Mouse (Mus musculus): Measurements from ENCODE around the gene Supv3l1. TPM values are rescaled to one million over a fixed set of nuclear protein-coding genes. Genes with fewer than 3 reads are reported as not detected.

Supv3l1 gene
- total and polyA plus RNA-seq, 2 experiments from 2014 or later: 15.5 to 26.6 TPM

DNA sequence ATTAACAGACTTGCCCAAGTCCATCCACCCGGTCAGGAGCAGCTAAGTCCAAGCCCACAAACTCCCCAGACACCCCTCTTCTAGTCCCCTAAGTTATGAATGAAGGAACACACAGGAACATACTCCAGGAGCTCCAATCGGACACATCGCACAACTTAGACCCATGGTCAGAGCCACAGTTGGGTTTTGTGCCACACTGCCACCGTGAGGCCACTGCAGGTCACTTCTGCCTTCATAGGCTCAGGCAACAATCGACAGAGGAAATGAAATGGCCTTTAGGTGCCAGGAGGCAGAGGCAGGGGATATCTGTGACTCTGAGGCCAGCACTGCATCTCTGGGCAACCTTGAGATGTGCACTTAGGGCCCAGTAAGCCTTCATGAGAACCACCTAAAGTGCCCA lies 38.6 kb downstream of the Supv3l1 start:
- DNase-seq (ENCODE audit: low spot score): peak; percentile 82
- Histone ChIP-seq H3K4me3 (ENCODE audit: low read depth, low read length) (no peak overlapping the region), H3K9ac (replicated peaks; ENCODE audit: low read length, poor library complexity, severe bottlenecking) (0 out of 2 replicates have a peak overlapping the region, but pooled peaks have one; percentile 14), H3K4me1 (ENCODE audit: insufficient read depth, low read length) (no peaks in the 10 kb centered on the region), H3K27ac (ENCODE audit: low read depth, low read length) (no peak overlapping the region), H3K9me3 (ENCODE audit: low read length) (no peaks in the 10 kb centered on the region), H3K27me3 (ENCODE audit: insufficient read depth, low read length) (no peaks in the 10 kb centered on the region; the same call in 1 of the 2 replicates), H3K4me2 (ENCODE audit: low read depth, low read length, poor library complexity, severe bottlenecking) (no peak overlapping the region), H3K36me3 (ENCODE audit: insufficient read depth, low read length) (no peaks in the 10 kb centered on the region)
- peak; percentile 56; the same call in 1 of the 2 replicates for ATAC-seq (ENCODE audit: low FRiP score)
- 7% methylated on average over 5 of the region's 5 CpGs for WGBS
- peak; percentile 94 for TF ChIP-seq CTCF (IDR thresholded peaks at IDR 0.05)

- H3K9me3 ChIP-seq (ENCODE audit: low read length): no peaks in the 10 kb centered on the region
- no peak for DNase-seq (ENCODE audit: low spot score)
- no peak for ATAC-seq (ENCODE audit: low FRiP score)
- WGBS: 39% methylated on average over 14 of the region's 14 CpGs
- no peaks in the 10 kb centered on the region; the same call in 1 of the 2 replicates for H3K27me3 ChIP-seq (ENCODE audit: insufficient read depth, low read length)
- no peak for TF ChIP-seq CTCF (IDR thresholded peaks at IDR 0.05)
- H3K4me3 ChIP-seq (ENCODE audit: low read depth, low read length): 0 out of 2 replicates have a peak overlapping the region, but pooled peaks have one; percentile 9
- no peak overlapping the region for H3K9ac ChIP-seq (replicated peaks; ENCODE audit: low read length, poor library complexity, severe bottlenecking)
- no peaks in the 10 kb centered on the region; the same call in 1 of the 2 replicates for H3K4me1 ChIP-seq (ENCODE audit: insufficient read depth, low read length)
- H3K36me3 ChIP-seq (ENCODE audit: insufficient read depth, low read length): no peaks in the 10 kb centered on the region
- H3K4me2 ChIP-seq (ENCODE audit: low read depth, low read length, poor library complexity, severe bottlenecking): peak overlapping the region; percentile 29; the same call in 1 of the 2 replicates
- H3K27ac ChIP-seq (ENCODE audit: low read depth, low read length): no peak overlapping the region
Measured at GRCm38 (mm10) chr10:62404901-62405300, 44.6 kb downstream of the Supv3l1 start.

- 78% methylated on average over 19 of the region's 19 CpGs for WGBS
- Histone ChIP-seq H3K27me3 (ENCODE audit: insufficient read depth, low read length) (no peaks in the 10 kb centered on the region; the same call in 1 of the 2 replicates), H3K4me1 (ENCODE audit: insufficient read depth, low read length) (no peaks in the 10 kb centered on the region; the same call in 1 of the 2 replicates), H3K36me3 (ENCODE audit: insufficient read depth, low read length) (no peaks in the 10 kb centered on the region), H3K9me3 (ENCODE audit: low read length) (no peaks in the 10 kb centered on the region), H3K27ac (ENCODE audit: low read depth, low read length) (no peak overlapping the region), H3K4me3 (ENCODE audit: low read depth, low read length) (no peak overlapping the region), H3K9ac (replicated peaks; ENCODE audit: low read length, poor library complexity, severe bottlenecking) (no peak overlapping the region), H3K4me2 (ENCODE audit: low read depth, low read length, poor library complexity, severe bottlenecking) (no peak overlapping the region)
- no peak for TF ChIP-seq CTCF (IDR thresholded peaks at IDR 0.05)
- 0 out of 2 replicates have a peak, but pooled peaks have one; percentile 38 for ATAC-seq (ENCODE audit: low FRiP score)
- peak; percentile 24 for DNase-seq (ENCODE audit: low spot score)
Measured at GRCm38 (mm10) chr10:62401641-62402111, 47.9 kb downstream of the Supv3l1 start.

DNA sequence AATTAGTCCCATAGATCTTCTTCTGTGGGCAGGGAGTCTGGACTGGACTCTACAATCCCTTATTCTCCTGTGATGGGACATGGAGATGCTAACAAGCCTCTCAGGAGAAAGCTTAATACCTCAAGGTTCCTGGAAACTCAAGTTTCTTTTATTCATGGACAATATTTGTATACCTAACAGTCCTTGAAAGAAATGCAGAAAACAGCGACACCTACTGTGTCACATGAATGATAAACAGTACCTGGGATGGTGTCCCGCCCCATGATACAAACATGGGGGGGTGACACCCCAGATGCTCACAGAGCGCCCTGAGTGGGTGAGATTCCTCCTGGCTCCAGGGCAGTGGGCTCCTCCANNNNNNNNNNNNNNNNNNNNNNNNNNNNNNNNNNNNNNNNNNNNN lies 66.5 kb downstream of the Supv3l1 start:
- ATAC-seq (ENCODE audit: low FRiP score) (no peak), DNase-seq (ENCODE audit: low spot score) (no peak)
- no peak overlapping the region for H3K4me2 ChIP-seq (ENCODE audit: low read depth, low read length, poor library complexity, severe bottlenecking)
- 82% methylated on average over 3 of the region's 3 CpGs for WGBS
- no peaks in the 10 kb centered on the region for H3K9me3 ChIP-seq (ENCODE audit: low read length)
- H3K4me3 ChIP-seq (ENCODE audit: low read depth, low read length): no peak overlapping the region
- H3K27ac ChIP-seq (ENCODE audit: low read depth, low read length): no peak overlapping the region
- H3K4me1 ChIP-seq (ENCODE audit: insufficient read depth, low read length): no peaks in the 10 kb centered on the region
- H3K9ac ChIP-seq (replicated peaks; ENCODE audit: low read length, poor library complexity, severe bottlenecking): no peak overlapping the region
- H3K36me3 ChIP-seq (ENCODE audit: insufficient read depth, low read length): no peaks in the 10 kb centered on the region
- no peaks in the 10 kb centered on the region for H3K27me3 ChIP-seq (ENCODE audit: insufficient read depth, low read length)
- TF ChIP-seq CTCF (IDR thresholded peaks at IDR 0.05): no peak

DNA sequence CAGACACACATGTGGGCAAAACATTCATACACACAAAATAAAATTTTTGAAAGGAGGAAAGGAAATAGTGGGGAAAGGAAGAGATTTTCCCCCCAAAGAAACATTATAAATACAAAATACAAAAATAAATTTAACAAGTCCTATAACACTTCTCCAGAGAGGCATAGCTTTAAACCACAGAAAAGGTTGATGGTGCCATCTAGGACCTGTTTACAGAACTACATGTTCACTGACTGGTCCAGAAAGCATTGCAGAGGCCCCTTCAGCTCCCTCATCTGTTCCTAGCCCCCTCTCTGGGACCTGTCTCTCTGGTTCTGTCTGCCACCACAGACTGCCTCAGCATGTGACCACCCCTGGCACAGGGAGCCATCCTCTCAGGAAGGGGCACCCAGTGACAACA lies 68.6 kb downstream of the Supv3l1 start:
- DNase-seq (ENCODE audit: low spot score): no peak

GRCm38 (mm10) chr10:62379808-62380207 lies 69.7 kb downstream of the Supv3l1 start, which contains the start of gene Hk1:
Gene Hk1, minus strand, starts transcription at chr10:62379908.
- no peak for ATAC-seq (ENCODE audit: low FRiP score)
- 88% methylated on average over 1 of the region's 1 CpGs for WGBS

More for the DNA sequence above, 68.6 kb downstream of the Supv3l1 start:
- ATAC-seq (ENCODE audit: low FRiP score): no peak
- no peaks in the 10 kb centered on the region for H3K4me1 ChIP-seq (ENCODE audit: insufficient read depth, low read length)
- H3K4me2 ChIP-seq (ENCODE audit: low read depth, low read length, poor library complexity, severe bottlenecking): no peak overlapping the region
- TF ChIP-seq CTCF (IDR thresholded peaks at IDR 0.05): peak; percentile 41
- H3K36me3 ChIP-seq (ENCODE audit: insufficient read depth, low read length): no peaks in the 10 kb centered on the region
- no peak overlapping the region for H3K9ac ChIP-seq (replicated peaks; ENCODE audit: low read length, poor library complexity, severe bottlenecking)
- H3K27ac ChIP-seq (ENCODE audit: low read depth, low read length): no peak overlapping the region
- no peaks in the 10 kb centered on the region for H3K9me3 ChIP-seq (ENCODE audit: low read length)
- no peaks in the 10 kb centered on the region for H3K27me3 ChIP-seq (ENCODE audit: insufficient read depth, low read length)
- no peak overlapping the region for H3K4me3 ChIP-seq (ENCODE audit: low read depth, low read length)

More at GRCm38 (mm10) chr10:62379808-62380207, 69.7 kb downstream of the Supv3l1 start, which contains the start of gene Hk1:
- Histone ChIP-seq H3K9ac (replicated peaks; ENCODE audit: low read length, poor library complexity, severe bottlenecking) (no peak within 1 kb of the TSS), H3K36me3 (ENCODE audit: insufficient read depth, low read length) (no peaks in the 10 kb centered on the region), H3K9me3 (ENCODE audit: low read length) (no peaks in the 10 kb centered on the region), H3K4me3 (ENCODE audit: low read depth, low read length) (no peak within 1 kb of the TSS), H3K27me3 (ENCODE audit: insufficient read depth, low read length) (no peaks in the 10 kb centered on the region), H3K4me1 (ENCODE audit: insufficient read depth, low read length) (no peaks in the 10 kb centered on the region), H3K27ac (ENCODE audit: low read depth, low read length) (no peak within 1 kb of the TSS), H3K4me2 (ENCODE audit: low read depth, low read length, poor library complexity, severe bottlenecking) (no peak within 1 kb of the TSS)
- TF ChIP-seq CTCF (IDR thresholded peaks at IDR 0.05): no peak
- DNase-seq (ENCODE audit: low spot score): no peak

Other genes starting within 250 kb of the Supv3l1 start
- 13.8 and 20.2 TPM in 2 replicates for gene Tspan15, start 218.5 kb downstream of the Supv3l1 start, total RNA-seq (2014; rRNA removed)
- 17.0 and 19.0 TPM in 2 replicates for gene Tspan15, start 218.5 kb downstream of the Supv3l1 start, polyA plus RNA-seq (2015; fragmentation: Nextera tagmentation; extraction: Ambion mirVana)
- not detected in 2 replicates for gene Tacr2, start 197.3 kb downstream of the Supv3l1 start, total RNA-seq (2014; rRNA removed)
- gene Tacr2, start 197.3 kb downstream of the Supv3l1 start, polyA plus RNA-seq (2015; fragmentation: Nextera tagmentation; extraction: Ambion mirVana): 0.06 TPM in 1 of 2 replicates, not detected in the other
- 103 and 119 TPM in 2 replicates for gene Hk1, start 69.8 kb downstream of the Supv3l1 start, total RNA-seq (2014; rRNA removed)
- gene Hk1, start 69.8 kb downstream of the Supv3l1 start, polyA plus RNA-seq (2015; fragmentation: Nextera tagmentation; extraction: Ambion mirVana): 157 and 163 TPM in 2 replicates
- gene Hkdc1, start 27.2 kb downstream of the Supv3l1 start, total RNA-seq (2014; rRNA removed): 0.44 and 0.47 TPM in 2 replicates
- 0.29 and 0.46 TPM in 2 replicates for gene Hkdc1, start 27.2 kb downstream of the Supv3l1 start, polyA plus RNA-seq (2015; fragmentation: Nextera tagmentation; extraction: Ambion mirVana)
- 1.7 and 2.7 TPM in 2 replicates for gene 4930507D05Rik, start 249 bp downstream of the Supv3l1 start, total RNA-seq (2014; rRNA removed)
- gene 4930507D05Rik, start 249 bp downstream of the Supv3l1 start, polyA plus RNA-seq (2015; fragmentation: Nextera tagmentation; extraction: Ambion mirVana): 1.2 and 1.5 TPM in 2 replicates
- 28.6 and 31.4 TPM in 2 replicates for gene Vps26a, start 37.1 kb upstream of the Supv3l1 start, total RNA-seq (2014; rRNA removed)
- gene Vps26a, start 37.1 kb upstream of the Supv3l1 start, polyA plus RNA-seq (2015; fragmentation: Nextera tagmentation; extraction: Ambion mirVana): 41.8 and 42.6 TPM in 2 replicates
- gene Srgn, start 77.7 kb upstream of the Supv3l1 start, total RNA-seq (2014; rRNA removed): 15.5 and 16.2 TPM in 2 replicates
- gene Srgn, start 77.7 kb upstream of the Supv3l1 start, polyA plus RNA-seq (2015; fragmentation: Nextera tagmentation; extraction: Ambion mirVana): 19.3 and 23.5 TPM in 2 replicates
- gene Kif1bp, start 128.7 kb upstream of the Supv3l1 start, total RNA-seq (2014; rRNA removed): 70.5 and 84.2 TPM in 2 replicates
- 69.2 and 73.4 TPM in 2 replicates for gene Kif1bp, start 128.7 kb upstream of the Supv3l1 start, polyA plus RNA-seq (2015; fragmentation: Nextera tagmentation; extraction: Ambion mirVana)
- gene Ddx21, start 152.5 kb upstream of the Supv3l1 start, total RNA-seq (2014; rRNA removed): 16.7 and 20.2 TPM in 2 replicates
- 8.7 and 10.6 TPM in 2 replicates for gene Ddx21, start 152.5 kb upstream of the Supv3l1 start, polyA plus RNA-seq (2015; fragmentation: Nextera tagmentation; extraction: Ambion mirVana)
- gene Ddx50, start 201.5 kb upstream of the Supv3l1 start, total RNA-seq (2014; rRNA removed): 40.8 and 61.8 TPM in 2 replicates
- gene Ddx50, start 201.5 kb upstream of the Supv3l1 start, polyA plus RNA-seq (2015; fragmentation: Nextera tagmentation; extraction: Ambion mirVana): 71.9 and 77.0 TPM in 2 replicates

Data from midbrain, postnatal 0 days (tissue).